Mouse (Mus musculus) embryonic fibroblast, embryonic 13.5 days (primary cell): ENCODE measurements around the gene Spats1.

Experiments
- CTCF ChIP-seq: IDR thresholded peaks from 2 replicates; pipeline ENCODE4 v1.5.1; 2011; ENCODE audit warnings: mild to moderate bottlenecking, control low read depth, low read length, moderate library complexity, borderline replicate concordance; ENCODE audit not compliant: insufficient read depth
- POLR2A ChIP-seq: IDR thresholded peaks from 2 replicates; pipeline ENCODE4 v1.6.1; 2011; ENCODE audit warnings: low read depth, mild to moderate bottlenecking, control low read depth, low read length, moderate library complexity

DNA sequence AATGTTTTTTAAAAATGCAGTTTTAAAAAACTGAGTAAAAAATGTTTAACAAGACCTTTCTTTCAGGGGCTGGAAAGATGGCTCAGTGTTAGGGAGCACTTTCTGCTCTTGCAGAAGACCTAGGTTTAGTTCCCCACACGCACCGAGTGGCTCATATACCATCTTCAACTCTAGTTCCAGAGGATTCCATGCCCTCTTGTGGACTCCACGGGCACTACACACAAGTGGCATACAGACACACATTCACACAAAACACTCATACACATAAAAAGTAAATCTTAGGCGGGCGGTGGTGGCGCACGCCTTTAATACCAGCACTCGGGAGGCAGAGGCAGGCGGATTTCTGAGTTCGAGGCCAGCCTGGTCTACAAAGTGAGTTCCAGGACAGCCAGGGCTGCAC lies 68.9 kb downstream of the Spats1 start:
- TF ChIP-seq CTCF = no peak
- no peak for TF ChIP-seq POLR2A
